Mouse (Mus musculus): Measurements from ENCODE around the gene Pde4c. TPM values are rescaled to one million over a fixed set of nuclear protein-coding genes. Genes with fewer than 3 reads are reported as not detected.
A peak's percentile ranks its signal among the peaks of the same experiment; 100 is the strongest.

The Pde4c gene
- total and polyA plus RNA-seq, 3 experiments, result 2.3 to 6.5 (median 4.7) TPM

DNA sequence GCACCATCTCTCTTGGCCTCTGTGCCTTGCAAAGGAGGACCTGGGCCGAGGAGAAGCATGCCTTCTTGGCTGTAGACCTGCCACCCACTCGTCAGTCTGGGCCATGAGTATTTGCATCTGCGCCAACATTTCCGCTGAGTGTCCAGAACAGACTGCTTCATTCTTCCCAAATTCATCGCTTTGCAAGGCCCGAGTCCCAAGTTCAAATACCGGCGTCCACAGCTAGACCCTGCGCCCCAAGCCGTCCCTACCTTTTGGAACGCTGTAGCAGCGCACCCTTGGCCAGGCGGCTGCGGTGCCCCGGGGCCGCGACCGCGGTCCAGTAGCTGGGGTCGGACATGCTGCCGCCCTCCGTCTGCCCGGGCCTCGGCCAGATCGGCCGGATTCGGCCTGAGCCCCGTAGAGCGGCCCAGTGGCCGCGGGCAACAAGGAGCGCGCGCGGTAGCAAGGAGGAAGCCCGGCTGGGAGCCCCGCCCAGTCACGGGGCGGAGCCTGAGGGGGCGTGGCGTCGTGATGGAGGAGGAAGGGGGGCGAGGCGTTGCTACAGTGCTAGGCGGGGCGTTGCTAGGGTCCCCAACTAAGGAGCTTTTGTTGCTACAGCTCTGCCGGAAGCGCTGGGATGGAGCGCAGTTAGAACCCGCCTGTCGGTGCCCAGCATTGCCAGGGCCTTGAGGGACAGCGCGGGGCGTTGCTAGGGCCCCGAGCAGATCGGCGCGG is 68.6 kb downstream of the Pde4c start:
- Histone ChIP-seq H3K36me3 (replicated peaks in 1 of 2; ENCODE audit: control insufficient read depth in 1 of 2, insufficient read depth in 1 of 2, low read length in 1 of 2) (peaks cover 28 to 36% of the 10 kb centered on the region in 2 experiments), H3K27me3 (replicated peaks) (peaks cover 36% of the 10 kb centered on the region), H3K27ac (ENCODE audit: insufficient read depth, low read depth) (peak overlapping the region; percentile 36), H3K4me2 (ENCODE audit: insufficient read depth, low read depth, poor library complexity, severe bottlenecking) (peak overlapping the region; percentile 53), H3K4me3 (replicated peaks in 1 of 3; ENCODE audit: low read depth in 2 of 3, low read length in 2 of 3, poor library complexity in 1 of 3) (peak overlapping the region; percentile 81 to 87 (median 82)), H3K79me2 (replicated peaks; ENCODE audit: control insufficient read depth, extremely low read depth, insufficient read depth, poor library complexity, severe bottlenecking) (peaks cover 4% of the 10 kb centered on the region; the same call in 1 of the 2 replicates), H3K9me3 (replicated peaks; ENCODE audit: low read length) (no peaks in the 10 kb centered on the region), H3K4me1 (ENCODE audit: control insufficient read depth in 1 of 2, insufficient read depth in 2 of 2) (peaks cover 19 to 33% of the 10 kb centered on the region in 2 experiments), H3K9ac (ENCODE audit: insufficient read depth, low read depth) (peak overlapping the region; percentile 92)
- TF ChIP-seq GABPA (IDR thresholded peaks at IDR 0.05; ENCODE audit: insufficient replicate concordance, low read depth, low read length), result no peak
- TF ChIP-seq TBP (conservative IDR thresholded peaks at IDR 0.05; ENCODE audit: low read depth, low read length), result 0 out of 2 replicates have a peak, but pooled peaks have one; percentile 24
- TF ChIP-seq MEF2A (IDR thresholded peaks at IDR 0.05; ENCODE audit: borderline replicate concordance, low read depth, low read length), result no peak
- TF ChIP-seq ELF1 (IDR thresholded peaks at IDR 0.05; ENCODE audit: low read depth, low read length), result peak; percentile 82
- TF ChIP-seq USF1 (IDR thresholded peaks at IDR 0.05; ENCODE audit: low read depth, low read length), result no peak
- no peak for TF ChIP-seq CTCF (conservative IDR thresholded peaks at IDR 0.05 in 1 of 2, IDR thresholded peaks at IDR 0.05 in 1 of 2; ENCODE audit: low read depth in 2 of 2, low read length in 2 of 2)
- peak; percentile 68; the same call in 1 of the 2 replicates for TF ChIP-seq POLR2AphosphoS2 (IDR thresholded peaks at IDR 0.05; ENCODE audit: low read depth, low read length)
- no peak for TF ChIP-seq USF2 (conservative IDR thresholded peaks at IDR 0.05; ENCODE audit: low read depth, low read length)
- no peak for TF ChIP-seq EP300 (IDR thresholded peaks at IDR 0.05; ENCODE audit: low read length)
- TF ChIP-seq JUND (conservative IDR thresholded peaks at IDR 0.05; ENCODE audit: low read depth, low read length), result no peak
- TF ChIP-seq SMC3 (IDR thresholded peaks at IDR 0.05; ENCODE audit: low read depth, low read length), result no peak
- TF ChIP-seq NRF1 (IDR thresholded peaks at IDR 0.05; ENCODE audit: low read depth, low read length), result peak; percentile 35; the same call in 1 of the 2 replicates
- no peak for TF ChIP-seq PAX5 (IDR thresholded peaks at IDR 0.05; ENCODE audit: low read length)
- peak; percentile 82 for TF ChIP-seq ZMIZ1 (IDR thresholded peaks at IDR 0.05; ENCODE audit: low read depth, low read length)
- no peak for TF ChIP-seq RAD21 (IDR thresholded peaks at IDR 0.05; ENCODE audit: low read depth, low read length)
- no peak for TF ChIP-seq JUN (IDR thresholded peaks at IDR 0.05; ENCODE audit: insufficient read depth, low read depth, low read length)
- TF ChIP-seq ETS1 (conservative IDR thresholded peaks at IDR 0.05; ENCODE audit: low read depth, low read length), result no peak
- TF ChIP-seq MYC (IDR thresholded peaks at IDR 0.05; ENCODE audit: low read depth, low read length), result no peak
- TF ChIP-seq BHLHE40 (IDR thresholded peaks at IDR 0.05; ENCODE audit: low read depth, low read length), result no peak
- no peak for TF ChIP-seq IRF4 (IDR thresholded peaks at IDR 0.05; ENCODE audit: low read depth, low read length)
- no peak for TF ChIP-seq CHD1 (IDR thresholded peaks at IDR 0.05; ENCODE audit: low read depth, low read length)
- TF ChIP-seq ZNF384 (IDR thresholded peaks at IDR 0.05; ENCODE audit: low read depth, low read length), result no peak
- no peak for TF ChIP-seq MAFK (IDR thresholded peaks at IDR 0.05; ENCODE audit: insufficient replicate concordance, low read length)
- TF ChIP-seq MAZ (IDR thresholded peaks at IDR 0.05; ENCODE audit: low read depth, low read length), result 0 out of 2 replicates have a peak, but pooled peaks have one; percentile 37
- TF ChIP-seq MXI1 (IDR thresholded peaks at IDR 0.05; ENCODE audit: low read depth, low read length), result peak; percentile 84; the same call in 1 of the 2 replicates
- TF ChIP-seq CHD2 (IDR thresholded peaks at IDR 0.05; ENCODE audit: low read length), result no peak
- no peak for TF ChIP-seq RCOR1 (conservative IDR thresholded peaks at IDR 0.05; ENCODE audit: low read depth, low read length)
- TF ChIP-seq HCFC1 (IDR thresholded peaks at IDR 0.05; ENCODE audit: low read depth, low read length), result peak; percentile 62
- TF ChIP-seq SIN3A (IDR thresholded peaks at IDR 0.05; ENCODE audit: low read length), result peak; percentile 76
- no peak for TF ChIP-seq KAT2A (IDR thresholded peaks at IDR 0.05; ENCODE audit: insufficient replicate concordance, low read length)
- TF ChIP-seq E2F4 (IDR thresholded peaks at IDR 0.05; ENCODE audit: insufficient replicate concordance, low read depth, low read length), result no peak
- TF ChIP-seq POLR2A (IDR thresholded peaks at IDR 0.05; ENCODE audit: low read depth, low read length), result peak; percentile 86
- TF ChIP-seq UBTF (IDR thresholded peaks at IDR 0.05; ENCODE audit: low read depth, low read length), result no peak
- TF ChIP-seq MAX (IDR thresholded peaks at IDR 0.05; ENCODE audit: low read length), result peak; percentile 40; the same call in 1 of the 2 replicates
- peak; percentile 63; the same call in 1 of the 2 replicates for TF ChIP-seq TCF12 (IDR thresholded peaks at IDR 0.05; ENCODE audit: low read depth, low read length)
- TF ChIP-seq NELFE (IDR thresholded peaks at IDR 0.05; ENCODE audit: low read depth, low read length), result peak; percentile 79
- no peak for TF ChIP-seq ZC3H11A (IDR thresholded peaks at IDR 0.05; ENCODE audit: low read depth, low read length)
- no peak for TF ChIP-seq ZKSCAN1 (IDR thresholded peaks at IDR 0.05; ENCODE audit: borderline replicate concordance, low read depth, low read length)
- dilution Hi-C loops (cut with MboI; ENCODE audit: extremely low pct_ligation_motif_present, extremely low pct_unique_long_range_greater_than_20kb, low sequenced_read_pairs), result no loop called here
- peak; percentile 95 for DNase-seq (ENCODE audit: extremely low read depth)
- in situ Hi-C loops (cut with MboI; ENCODE audit: low pct_ligation_motif_present, low pct_unique_long_range_greater_than_20kb, low sequenced_read_pairs), result no loop called here

Data from CH12.LX (cell line).